Mouse (Mus musculus) ovary, adult 2 months (tissue): Measurements from ENCODE around the gene Gm16429. TPM values are rescaled to one million over a fixed set of nuclear protein-coding genes. Genes with fewer than 3 reads are reported as not detected.

Source experiments
- polyA plus RNA-seq: library from polyadenylated mRNA; depleted of rRNA; stranded (reverse); fragments of >200 nt; gene quantifications from 2 replicates; pipeline ENCODE4 v1.2.3, GENCODE M21; 2012; rRNA removed

Gene Gm16429
- not detected in 2 replicates for polyA plus RNA-seq

GRCm38 (mm10) chr5:93928952-93929351, at the start of gene Gm16429:
Gene Gm16429, minus strand, starts transcription at chr5:93929052.

Other genes with a start within 250 kb of the Gm16429 start
- gene Gm7792, start 85.3 kb downstream of the Gm16429 start, polyA plus RNA-seq: not detected in 2 replicates
- not detected in 2 replicates for gene BC061212, start 141.5 kb upstream of the Gm16429 start, polyA plus RNA-seq
- not detected in 2 replicates for gene Gm6351, start 147.3 kb upstream of the Gm16429 start, polyA plus RNA-seq